Mouse (Mus musculus) thymus, postnatal 25 days (tissue): Measurements from ENCODE around the gene Trappc6b.

Experiments
- DNase-seq: peaks from one replicate; pipeline ENCODE4 v3.0.0; 2022

Trappc6b gene

DNA sequence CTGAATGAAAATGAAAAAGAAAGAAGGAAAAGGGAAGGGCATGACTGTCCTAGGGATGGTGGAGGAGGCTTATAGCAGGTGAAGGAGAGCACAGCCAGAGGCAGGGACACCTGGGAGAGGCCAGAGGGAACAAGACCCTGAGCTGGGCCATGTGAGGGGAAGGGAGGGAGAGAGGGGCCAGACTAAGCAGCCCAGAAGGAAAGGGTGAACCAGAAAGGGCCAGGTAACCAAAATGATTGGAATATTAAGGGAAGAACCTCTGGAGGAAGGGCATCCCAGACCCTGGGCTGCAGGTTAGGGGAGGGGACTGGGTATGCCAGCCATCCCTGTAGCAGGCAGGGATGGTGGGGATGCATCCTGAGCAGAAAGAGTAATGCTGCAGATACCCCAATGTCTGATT, 7.3 kb downstream of the Trappc6b start:
- no peak for DNase-seq

DNA sequence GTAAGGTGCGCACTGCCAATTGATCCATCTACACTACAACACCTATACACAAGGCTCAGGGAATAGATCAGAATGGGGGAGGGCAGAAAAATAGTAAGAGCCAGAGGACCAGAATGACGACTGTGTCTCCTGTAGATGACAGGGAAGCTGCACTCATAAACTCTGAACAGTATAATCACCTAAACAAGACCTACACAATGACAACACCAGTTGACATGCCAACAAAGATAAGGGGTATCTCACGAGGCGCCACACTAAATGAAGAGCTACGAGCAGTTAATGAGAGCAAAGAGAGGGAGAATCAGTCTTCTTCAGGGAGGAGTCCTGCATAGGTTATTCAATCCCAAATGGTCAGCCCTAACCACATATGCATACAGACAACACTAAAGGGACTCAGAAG, 8.1 kb downstream of the Trappc6b start:
- DNase-seq, result no peak

DNA sequence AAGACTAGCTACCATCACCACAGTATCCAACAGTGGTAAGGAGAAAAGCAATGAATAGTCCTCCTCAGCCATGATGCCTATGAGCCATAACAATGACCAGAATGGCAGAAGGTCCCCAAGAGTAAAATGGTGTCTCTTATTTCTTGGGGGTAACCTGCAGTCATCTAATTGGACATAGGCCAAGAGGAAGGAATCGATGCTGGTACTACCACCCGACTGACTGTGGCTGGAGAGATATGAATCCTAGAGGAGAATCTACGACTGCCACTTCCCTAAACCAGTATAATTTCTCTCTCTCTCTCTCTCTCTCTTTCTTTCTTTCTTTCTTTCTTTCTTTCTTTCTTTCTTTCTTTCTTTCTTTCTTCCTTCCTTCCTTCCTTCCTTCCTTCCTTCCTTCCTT, 8.8 kb downstream of the Trappc6b start:
- no peak for DNase-seq

DNA sequence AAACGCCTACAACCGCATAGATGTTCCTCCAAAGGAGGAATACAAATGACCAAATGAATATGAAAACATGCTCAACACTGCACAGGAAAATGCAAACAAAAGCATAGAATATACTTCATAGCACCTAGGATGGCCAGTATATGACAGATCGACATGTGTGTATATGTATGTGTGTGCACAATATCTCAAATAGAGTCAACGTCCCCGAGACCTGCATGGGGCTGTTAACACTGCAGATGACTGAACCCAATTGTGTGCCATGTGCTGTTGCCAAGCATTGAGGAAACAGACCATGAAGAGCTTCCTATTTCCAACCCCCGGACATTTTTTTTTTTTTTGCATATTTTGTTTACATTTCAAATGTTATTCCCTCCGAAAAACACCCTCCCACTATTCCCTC, 20.4 kb downstream of the Trappc6b start:
- DNase-seq, result no peak

DNA sequence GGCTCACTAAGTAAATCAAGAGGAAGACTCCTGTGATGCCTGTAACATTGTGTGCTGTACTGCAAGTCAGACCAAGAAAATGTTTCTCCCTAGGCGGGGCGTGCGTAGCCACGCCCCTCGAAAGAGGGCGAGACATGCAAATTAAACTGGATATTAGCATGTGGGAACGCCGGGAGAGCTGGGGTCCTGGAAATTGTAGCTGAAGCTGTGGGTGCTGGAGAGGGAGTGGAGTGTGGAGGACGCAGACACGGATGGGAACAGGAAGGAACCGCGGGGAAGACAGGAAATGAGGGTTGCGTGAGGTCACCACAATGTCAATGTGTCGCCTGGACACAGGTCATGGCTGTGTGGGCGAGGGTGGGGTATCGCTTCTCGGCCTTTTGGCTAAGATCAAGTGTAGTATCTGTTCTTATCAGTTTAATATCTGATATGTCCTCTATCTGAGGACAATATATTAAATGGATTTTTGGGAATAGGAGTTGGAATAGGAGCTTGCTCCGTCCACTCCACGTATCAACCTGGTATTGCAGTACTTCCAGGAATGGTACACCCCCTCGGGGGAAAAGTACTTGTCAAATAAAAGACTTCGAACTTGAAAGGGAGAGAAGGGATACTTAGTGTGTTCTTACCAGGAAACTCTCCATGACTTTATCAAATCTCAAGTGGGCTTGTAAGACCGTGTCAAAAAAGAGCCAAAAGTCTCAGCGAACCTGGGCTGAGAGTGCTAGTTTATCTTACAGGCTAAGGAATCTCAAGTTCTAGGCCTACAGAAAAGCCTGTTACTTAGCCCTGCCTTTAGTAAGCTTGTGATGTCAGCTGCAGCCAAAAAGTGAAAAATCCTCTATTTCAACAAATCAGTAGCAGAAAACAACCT, 21.1 kb downstream of the Trappc6b start:
- no peak for DNase-seq

DNA sequence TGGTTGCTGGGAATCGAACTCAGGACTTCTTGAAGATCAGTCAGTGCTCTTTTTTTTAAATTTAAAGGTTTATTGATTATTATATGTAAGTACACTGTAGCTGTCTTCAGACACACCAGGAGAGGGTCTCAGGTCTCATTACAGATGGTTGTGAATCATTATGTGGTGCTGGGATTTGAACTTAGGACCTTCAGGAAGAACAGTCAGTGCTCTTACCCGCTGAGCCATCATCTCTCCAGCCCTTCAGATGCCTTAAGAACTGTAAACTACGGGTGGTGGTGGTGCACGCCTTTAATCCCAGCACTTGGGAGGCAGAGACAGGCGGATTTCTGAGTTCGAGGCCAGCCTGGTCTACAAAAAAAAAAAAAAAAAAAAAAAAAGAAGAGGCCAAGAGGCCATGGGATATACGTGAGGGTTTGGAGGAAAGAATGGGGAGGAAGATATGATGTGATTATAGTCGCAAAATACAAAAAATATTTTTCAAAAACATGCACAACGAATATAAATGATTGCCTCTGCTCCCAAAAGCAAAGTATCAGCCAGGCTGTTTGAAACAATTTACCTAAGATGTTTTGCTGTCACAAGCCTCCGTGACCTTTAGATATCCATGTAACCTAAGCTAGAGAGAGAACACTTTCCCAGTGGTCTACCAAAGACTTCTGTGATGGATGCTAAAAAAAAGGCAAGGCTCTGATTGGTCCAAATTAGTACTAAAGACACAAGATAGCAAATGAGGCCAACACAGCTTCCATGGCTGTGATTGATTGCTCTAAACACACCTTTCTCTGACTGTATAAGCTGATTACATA, 21.9 kb downstream of the Trappc6b start:
- DNase-seq, result no peak

DNA sequence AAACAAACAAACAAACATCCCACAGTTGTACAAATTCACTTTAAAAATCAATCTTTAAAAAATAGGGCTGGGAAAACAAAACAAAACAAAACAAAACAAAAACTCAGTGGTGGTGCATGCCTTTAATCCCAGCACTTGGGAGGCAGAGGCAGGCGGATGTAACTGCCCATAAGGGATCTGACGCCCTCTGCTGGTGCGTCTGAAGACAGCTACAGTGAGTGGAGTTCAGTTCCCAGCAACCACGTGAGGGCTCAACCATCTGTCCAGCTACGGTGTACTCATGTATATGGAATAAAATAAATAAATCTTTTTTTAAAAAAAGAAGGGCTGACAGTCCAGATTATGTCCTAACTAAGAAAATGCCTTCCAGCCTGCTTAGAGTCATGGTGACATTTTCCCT, 29.2 kb downstream of the Trappc6b start:
- peak; percentile 25 for DNase-seq

DNA sequence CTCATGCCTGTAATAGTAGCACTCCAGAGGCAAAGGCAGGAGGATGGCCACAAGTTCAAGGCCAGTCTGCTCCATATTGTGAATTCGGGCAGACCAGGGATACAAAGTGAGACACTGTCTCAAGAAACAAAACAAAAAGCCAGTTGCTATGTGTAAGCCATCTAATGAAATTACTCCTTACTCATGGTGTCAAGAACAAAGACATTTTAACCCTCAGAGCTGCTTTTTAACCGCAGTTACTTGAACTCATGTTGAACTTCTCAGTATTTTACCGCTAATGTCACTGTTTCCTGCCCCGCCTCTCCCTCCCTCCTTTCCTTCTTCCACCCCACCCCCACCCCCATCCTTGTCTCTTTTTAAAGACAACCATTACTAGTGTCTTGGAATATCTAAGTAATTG, 40.0 kb downstream of the Trappc6b start:
- no peak for DNase-seq

DNA sequence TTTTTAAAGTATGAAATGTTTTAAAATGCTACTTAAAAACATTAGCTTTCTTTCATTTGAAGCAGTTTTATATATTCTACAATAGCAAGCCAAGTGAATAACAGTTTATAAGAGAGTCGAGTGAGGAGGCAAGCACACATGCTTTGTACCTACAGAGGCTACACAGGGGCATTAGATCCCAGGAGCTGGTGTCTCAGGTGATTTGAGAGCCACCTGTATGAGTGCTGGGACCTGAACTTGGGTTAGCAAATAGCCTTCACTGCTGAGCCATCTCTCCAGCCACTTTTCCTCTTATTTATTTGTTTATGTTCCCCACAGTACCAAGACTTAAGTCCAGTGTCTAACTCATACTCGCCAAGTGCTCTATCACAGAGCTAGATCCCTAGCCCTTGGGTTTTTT, 41.4 kb downstream of the Trappc6b start:
- no peak for DNase-seq

DNA sequence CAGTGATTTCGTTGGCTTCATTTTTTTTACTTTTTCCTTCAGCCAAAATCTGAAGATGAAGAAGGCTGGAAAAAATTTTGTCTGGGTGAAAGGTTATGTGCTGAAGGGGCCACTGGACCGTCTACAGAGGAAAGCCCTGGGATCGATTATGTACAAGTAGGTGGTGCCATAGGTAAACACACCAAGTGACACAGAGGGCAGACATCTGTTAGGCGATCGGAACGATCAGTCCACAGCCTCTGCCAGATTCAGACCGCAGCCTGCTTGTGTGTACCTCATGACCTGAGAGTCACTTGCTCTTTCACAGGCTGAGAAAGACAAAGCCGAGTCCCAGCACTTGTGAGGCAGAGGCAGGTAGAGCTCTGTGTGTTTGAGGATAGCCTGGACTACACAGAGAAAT, 43.3 kb downstream of the Trappc6b start:
- no peak for DNase-seq

DNA sequence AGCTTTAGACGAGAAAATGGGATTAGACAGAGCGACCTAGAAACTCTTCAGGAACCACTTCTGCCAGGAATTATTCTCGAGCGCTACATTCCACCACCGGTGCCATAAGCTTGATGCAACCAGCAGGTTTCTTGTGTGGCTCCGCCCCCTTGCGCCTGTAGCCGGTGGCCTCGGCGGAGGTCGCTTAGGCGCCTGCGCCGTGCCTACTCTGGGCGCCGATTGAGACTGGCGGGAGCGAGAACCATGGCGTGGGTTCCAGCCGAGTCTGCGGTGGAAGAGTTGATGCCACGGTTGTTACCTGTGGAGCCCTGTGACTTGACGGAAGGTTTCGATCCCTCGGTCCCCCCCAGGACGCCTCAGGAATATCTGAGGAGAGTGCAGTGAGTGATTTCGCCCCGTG, 48.0 kb downstream of the Trappc6b start, which contains the start of gene Gemin2:
Gene Gemin2, plus strand, starts transcription at position 160 of the 400 bp plus-strand sequence.
- DNase-seq, result peak; percentile 92

DNA sequence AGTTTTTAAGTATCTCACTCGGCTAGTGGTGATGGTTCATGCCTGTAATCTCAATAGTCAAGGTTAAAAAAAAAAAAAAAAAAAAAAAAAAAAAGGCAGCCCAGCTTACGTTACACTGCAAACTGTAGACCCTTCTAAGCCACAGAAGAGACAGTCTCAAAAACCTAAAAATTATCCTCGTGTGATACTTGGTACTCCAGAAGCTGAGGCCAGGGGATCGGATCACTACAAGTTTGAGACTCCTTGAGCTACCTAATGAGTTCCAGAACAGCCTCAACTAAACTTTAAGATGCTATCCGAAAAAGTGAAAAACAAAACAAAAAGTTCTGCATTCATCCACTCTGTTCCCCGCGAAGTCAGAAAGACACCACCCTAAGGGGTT, 48.6 kb downstream of the Trappc6b start:
- no peak for DNase-seq

DNA sequence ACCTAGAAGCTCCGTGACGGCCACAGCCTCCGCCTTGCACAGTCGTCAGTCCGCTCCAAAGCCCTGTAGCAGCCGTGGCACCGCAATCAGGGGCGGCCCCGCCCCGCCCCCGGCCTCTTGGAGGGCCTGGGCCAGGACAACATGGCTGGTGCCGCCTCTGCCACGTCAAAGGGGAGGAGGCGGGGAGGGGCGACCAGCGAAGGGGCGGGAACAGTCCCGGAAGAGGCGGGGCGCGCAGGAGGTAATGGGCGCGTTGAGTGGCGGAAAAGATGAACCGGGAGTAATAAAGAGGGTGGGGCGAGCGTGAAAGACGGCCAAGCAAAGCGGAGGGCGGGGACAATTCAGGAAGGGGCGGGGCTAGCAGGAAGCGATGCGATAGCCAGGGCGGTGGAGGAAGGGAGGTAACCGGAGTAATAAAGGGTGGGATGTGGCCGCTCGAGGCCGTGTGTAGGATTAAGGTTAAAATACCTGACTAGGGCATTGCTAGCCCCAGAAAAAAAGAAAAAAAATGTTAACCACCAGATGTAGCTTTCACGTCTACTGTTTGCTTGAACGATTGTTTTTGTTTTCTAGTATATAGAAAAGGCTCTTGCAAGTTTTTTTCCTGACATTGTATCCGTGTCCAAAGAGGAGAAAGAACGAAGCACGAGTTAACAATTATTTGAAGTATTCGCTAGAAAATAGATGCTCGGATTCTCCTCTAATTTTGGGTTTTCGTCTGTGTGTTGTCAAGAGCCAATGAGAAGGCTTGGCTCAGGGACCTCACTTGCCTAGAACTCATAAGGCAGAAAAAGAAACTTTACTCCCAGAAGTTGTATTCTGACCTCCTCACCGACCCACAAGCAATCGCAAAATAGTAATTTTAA, 49.2 kb downstream of the Trappc6b start, which contains the start of gene Sec23a:
Gene Sec23a, minus strand, starts transcription at position 174 of the 866 bp plus-strand sequence.
- peak; percentile 99 for DNase-seq

DNA sequence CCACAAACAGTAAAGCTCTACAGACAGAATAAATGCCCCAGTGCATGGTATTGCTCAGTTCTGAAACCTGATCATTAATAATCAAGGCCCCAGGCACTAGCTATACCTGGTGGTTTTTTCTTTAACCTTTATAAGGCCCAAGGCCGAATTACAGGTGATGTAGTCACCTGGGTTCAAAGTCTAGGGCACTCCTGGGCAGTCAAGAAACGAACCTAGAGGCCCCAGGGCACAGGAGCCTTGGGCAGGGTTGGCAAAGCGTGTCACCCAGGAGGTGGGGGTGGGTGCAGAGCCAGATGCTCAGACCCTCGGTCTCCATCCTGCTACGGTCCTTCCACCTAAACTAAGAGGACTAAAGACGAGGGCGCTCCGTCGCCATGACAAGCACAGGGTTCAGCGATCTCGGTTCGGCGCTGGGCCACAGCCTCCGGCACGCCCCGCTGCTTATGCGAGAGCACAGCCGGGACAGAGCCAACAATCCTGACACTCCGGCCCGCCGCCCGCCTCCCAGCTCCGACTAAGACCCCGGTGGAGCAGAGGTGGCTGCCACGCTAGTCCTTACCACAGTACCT, 49.9 kb downstream of the Trappc6b start:
- DNase-seq, result no peak

DNA sequence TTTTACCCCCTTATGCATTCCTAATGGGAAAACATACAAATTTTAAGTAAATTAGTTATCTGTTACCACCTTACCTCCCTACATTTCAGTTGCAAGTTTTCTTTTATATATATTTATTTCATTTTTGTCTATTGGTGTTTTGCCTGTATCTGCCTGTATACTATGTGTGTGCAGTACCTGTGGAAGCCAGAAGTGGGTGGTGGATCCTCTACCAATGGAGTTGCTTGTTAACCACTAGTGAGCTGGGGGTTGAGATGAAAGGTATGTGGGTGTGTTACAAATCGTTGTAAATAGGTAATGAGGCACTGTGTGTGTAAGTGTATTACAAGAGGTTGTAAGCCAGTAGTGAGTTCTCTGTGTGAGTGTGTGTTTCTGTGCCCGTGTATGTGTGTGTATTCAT, 50.8 kb downstream of the Trappc6b start:
- peak; percentile 23 for DNase-seq
